Mouse (Mus musculus): ENCODE results near the gene Mea1. TPM values are rescaled to one million over a fixed set of nuclear protein-coding genes. Genes with fewer than 3 reads are reported as not detected.

Gene Mea1
- polyA plus RNA-seq (2012) = 13.0 and 13.9 TPM in 2 replicates

GRCm38 (mm10) chr17:46678416-46678815 is at the start of gene Mea1:
Mea1 (plus strand) TSS chr17:46678793.
- TF ChIP-seq GATA1 (IDR thresholded peaks at IDR 0.05; ENCODE audit: low read length) (no peak), TAL1 (IDR thresholded peaks at IDR 0.05; ENCODE audit: low read length) (no peak)
- H3K36me3 ChIP-seq (ENCODE audit: control insufficient read depth) = peaks cover 56% of the 10 kb centered on the region
- H3K27me3 ChIP-seq (ENCODE audit: control insufficient read depth) = no peaks in the 10 kb centered on the region
- peaks cover 67% of the 10 kb centered on the region for H3K4me1 ChIP-seq (ENCODE audit: control insufficient read depth)
- no peaks in the 10 kb centered on the region for H3K9me3 ChIP-seq (ENCODE audit: control insufficient read depth, low read length)
- peak within 1 kb of the TSS; percentile 94 for H3K4me3 ChIP-seq (replicated peaks)

- Histone ChIP-seq H3K4me1 (ENCODE audit: control insufficient read depth) (no peaks in the 10 kb centered on the region), H3K36me3 (ENCODE audit: control insufficient read depth) (no peaks in the 10 kb centered on the region; the same call in 1 of the 2 replicates), H3K4me3 (replicated peaks) (no peak overlapping the region), H3K9me3 (ENCODE audit: control insufficient read depth, low read length) (no peaks in the 10 kb centered on the region; the same call in 1 of the 2 replicates), H3K27me3 (ENCODE audit: control insufficient read depth) (peaks cover 44% of the 10 kb centered on the region)
- TF ChIP-seq TAL1 (IDR thresholded peaks at IDR 0.05; ENCODE audit: low read length) (no peak), GATA1 (IDR thresholded peaks at IDR 0.05; ENCODE audit: low read length) (no peak)
Observed at GRCm38 (mm10) chr17:46629685-46630441, 48.7 kb upstream of the Mea1 start.

DNA sequence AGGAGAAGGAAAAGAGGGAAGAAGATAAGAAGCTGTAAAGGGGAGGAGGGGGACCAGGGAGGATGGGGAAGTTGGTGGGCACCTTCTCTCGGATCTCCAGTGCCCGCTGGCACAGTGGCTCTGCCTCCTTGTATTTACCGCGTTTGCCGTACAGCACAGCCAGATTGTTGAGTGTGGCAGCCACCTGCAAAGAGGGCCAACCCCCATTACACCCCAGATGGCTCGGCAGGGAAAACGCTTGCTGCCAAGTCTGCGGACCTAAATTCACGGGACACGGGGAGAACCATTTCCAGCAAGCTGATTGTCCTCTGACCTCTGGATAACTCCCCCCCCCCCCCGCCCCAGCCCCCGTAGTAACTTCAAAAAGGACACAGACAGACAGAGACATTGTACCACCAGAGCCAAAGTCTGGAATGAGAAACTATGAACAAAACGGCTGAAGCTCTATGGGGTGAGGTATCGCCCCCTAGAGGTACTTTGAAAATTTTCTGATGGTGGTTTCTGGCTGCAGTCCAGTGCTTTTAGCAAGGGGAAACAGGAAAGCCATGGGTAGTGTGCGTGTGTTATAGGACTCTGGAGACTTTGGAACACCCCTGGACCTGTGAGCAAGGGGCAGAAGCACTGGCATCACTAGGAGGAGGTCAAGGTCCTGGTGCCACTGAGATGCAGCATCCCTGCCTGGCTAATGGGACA is 41.6 kb upstream of the Mea1 start:
- Histone ChIP-seq H3K4me3 (replicated peaks) (no peak overlapping the region), H3K27me3 (ENCODE audit: control insufficient read depth) (no peaks in the 10 kb centered on the region), H3K9me3 (ENCODE audit: control insufficient read depth, low read length) (no peaks in the 10 kb centered on the region), H3K36me3 (ENCODE audit: control insufficient read depth) (peaks cover 12% of the 10 kb centered on the region), H3K4me1 (ENCODE audit: control insufficient read depth) (peaks cover 2% of the 10 kb centered on the region; the same call in 1 of the 2 replicates)
- TF ChIP-seq TAL1 (IDR thresholded peaks at IDR 0.05; ENCODE audit: low read length) = no peak
- no peak for TF ChIP-seq GATA1 (IDR thresholded peaks at IDR 0.05; ENCODE audit: low read length)

GRCm38 (mm10) chr17:46639929-46640328 is 38.7 kb upstream of the Mea1 start:
- Histone ChIP-seq H3K4me1 (ENCODE audit: control insufficient read depth) (peaks cover 11% of the 10 kb centered on the region), H3K27me3 (ENCODE audit: control insufficient read depth) (no peaks in the 10 kb centered on the region), H3K9me3 (ENCODE audit: control insufficient read depth, low read length) (no peaks in the 10 kb centered on the region)

DNA sequence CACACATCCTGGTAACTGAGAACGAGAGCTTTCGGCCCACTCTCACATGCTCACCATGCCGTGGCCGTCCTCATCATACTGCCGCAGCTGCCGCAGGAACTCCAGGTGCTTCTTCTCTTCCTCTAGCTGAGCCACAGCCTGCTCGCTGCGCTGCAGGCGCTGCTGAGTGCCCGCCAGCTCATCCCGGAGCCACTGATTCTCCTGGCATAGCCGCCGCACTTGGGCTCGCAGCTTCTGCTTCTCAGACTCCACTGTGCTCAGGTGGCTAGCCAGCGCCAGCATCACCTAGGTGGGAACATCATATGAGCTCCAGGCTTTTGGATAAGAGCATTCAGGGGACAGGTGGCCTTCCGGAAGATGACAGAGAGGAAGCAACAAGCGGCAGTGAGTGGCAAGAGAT is 36.5 kb upstream of the Mea1 start:
- no peak for TF ChIP-seq TAL1 (IDR thresholded peaks at IDR 0.05; ENCODE audit: low read length)
- no peak for TF ChIP-seq GATA1 (IDR thresholded peaks at IDR 0.05; ENCODE audit: low read length)
- H3K9me3 ChIP-seq (ENCODE audit: control insufficient read depth, low read length) = no peaks in the 10 kb centered on the region
- H3K27me3 ChIP-seq (ENCODE audit: control insufficient read depth) = no peaks in the 10 kb centered on the region
- no peak overlapping the region for H3K4me3 ChIP-seq (replicated peaks)
- peaks cover 10% of the 10 kb centered on the region for H3K36me3 ChIP-seq (ENCODE audit: control insufficient read depth)
- peaks cover 23% of the 10 kb centered on the region for H3K4me1 ChIP-seq (ENCODE audit: control insufficient read depth)

More at GRCm38 (mm10) chr17:46639929-46640328, 38.7 kb upstream of the Mea1 start:
- no peak for TF ChIP-seq GATA1 (IDR thresholded peaks at IDR 0.05; ENCODE audit: low read length)
- no peak for TF ChIP-seq TAL1 (IDR thresholded peaks at IDR 0.05; ENCODE audit: low read length)
- H3K36me3 ChIP-seq (ENCODE audit: control insufficient read depth) = peaks cover 13% of the 10 kb centered on the region
- H3K4me3 ChIP-seq (replicated peaks) = no peak overlapping the region

DNA sequence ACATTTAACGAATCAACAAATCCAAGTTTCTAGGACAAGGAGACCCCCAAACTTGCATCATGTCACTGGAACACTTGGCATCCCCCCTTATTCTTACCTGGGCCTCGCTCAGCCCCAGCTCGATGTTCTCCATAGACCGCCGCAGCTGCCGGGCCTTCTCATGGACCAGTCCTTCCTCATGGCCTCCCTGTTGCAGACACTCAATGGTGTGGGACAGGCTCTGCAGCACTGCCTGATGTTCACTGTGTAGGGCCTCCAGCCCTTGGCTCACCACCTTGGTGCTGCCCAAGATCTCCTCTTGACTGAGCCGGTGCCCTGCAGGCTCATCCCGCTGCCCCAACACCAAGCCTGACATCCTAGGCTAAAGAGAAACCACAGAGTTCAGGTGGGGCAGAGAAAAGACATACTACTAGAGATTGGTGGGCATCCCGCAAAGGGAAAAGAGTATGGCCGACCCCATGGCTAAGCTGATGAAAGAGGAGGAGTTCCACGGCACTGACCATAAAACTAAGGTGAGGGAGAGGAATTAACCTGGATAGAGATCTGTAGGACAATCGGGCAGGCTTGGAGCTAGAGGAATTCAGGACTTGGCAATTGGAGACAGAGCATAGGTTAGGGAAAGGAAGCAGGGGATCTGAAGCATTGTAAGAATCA is 34.3 kb upstream of the Mea1 start:
- peak overlapping the region; percentile 92 for H3K4me3 ChIP-seq (replicated peaks)
- peaks cover 35% of the 10 kb centered on the region for H3K4me1 ChIP-seq (ENCODE audit: control insufficient read depth)
- no peaks in the 10 kb centered on the region for H3K27me3 ChIP-seq (ENCODE audit: control insufficient read depth)
- peaks cover 27% of the 10 kb centered on the region for H3K36me3 ChIP-seq (ENCODE audit: control insufficient read depth)
- TF ChIP-seq TAL1 (IDR thresholded peaks at IDR 0.05; ENCODE audit: low read length) = no peak
- TF ChIP-seq GATA1 (IDR thresholded peaks at IDR 0.05; ENCODE audit: low read length) = no peak
- H3K9me3 ChIP-seq (ENCODE audit: control insufficient read depth, low read length) = no peaks in the 10 kb centered on the region

DNA sequence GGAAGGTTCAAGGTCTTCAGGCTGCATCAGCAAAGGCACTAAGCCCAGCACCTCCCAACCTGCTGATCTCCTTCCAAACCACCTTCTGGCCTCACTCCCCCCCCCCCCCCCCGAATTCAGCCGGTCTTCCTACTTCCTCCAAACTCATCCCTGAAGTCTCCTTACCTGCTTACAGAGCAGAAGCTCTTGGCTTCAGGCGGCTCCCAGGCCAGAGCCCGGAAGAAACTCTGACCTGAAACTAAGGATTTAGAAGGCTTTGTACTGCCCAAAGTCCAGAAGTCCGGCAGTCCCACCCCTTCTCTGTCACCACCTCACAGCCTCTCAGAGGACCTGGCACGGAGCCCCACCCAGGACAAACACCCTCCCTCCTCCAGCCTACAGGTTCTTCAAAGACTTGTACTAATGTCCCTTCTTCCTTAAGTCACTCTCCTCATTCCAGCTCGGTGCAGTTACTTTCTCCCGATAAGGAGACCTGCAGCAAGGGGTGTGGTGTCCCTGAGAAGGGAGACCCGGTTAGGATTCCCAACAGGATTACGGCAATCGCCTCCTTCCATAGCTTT is 33.6 kb upstream of the Mea1 start:
- Histone ChIP-seq H3K4me3 (replicated peaks) (peak overlapping the region; percentile 92), H3K36me3 (ENCODE audit: control insufficient read depth) (peaks cover 30% of the 10 kb centered on the region), H3K27me3 (ENCODE audit: control insufficient read depth) (no peaks in the 10 kb centered on the region), H3K4me1 (ENCODE audit: control insufficient read depth) (peaks cover 42% of the 10 kb centered on the region), H3K9me3 (ENCODE audit: control insufficient read depth, low read length) (no peaks in the 10 kb centered on the region)
- no peak for TF ChIP-seq GATA1 (IDR thresholded peaks at IDR 0.05; ENCODE audit: low read length)
- TF ChIP-seq TAL1 (IDR thresholded peaks at IDR 0.05; ENCODE audit: low read length) = no peak

DNA sequence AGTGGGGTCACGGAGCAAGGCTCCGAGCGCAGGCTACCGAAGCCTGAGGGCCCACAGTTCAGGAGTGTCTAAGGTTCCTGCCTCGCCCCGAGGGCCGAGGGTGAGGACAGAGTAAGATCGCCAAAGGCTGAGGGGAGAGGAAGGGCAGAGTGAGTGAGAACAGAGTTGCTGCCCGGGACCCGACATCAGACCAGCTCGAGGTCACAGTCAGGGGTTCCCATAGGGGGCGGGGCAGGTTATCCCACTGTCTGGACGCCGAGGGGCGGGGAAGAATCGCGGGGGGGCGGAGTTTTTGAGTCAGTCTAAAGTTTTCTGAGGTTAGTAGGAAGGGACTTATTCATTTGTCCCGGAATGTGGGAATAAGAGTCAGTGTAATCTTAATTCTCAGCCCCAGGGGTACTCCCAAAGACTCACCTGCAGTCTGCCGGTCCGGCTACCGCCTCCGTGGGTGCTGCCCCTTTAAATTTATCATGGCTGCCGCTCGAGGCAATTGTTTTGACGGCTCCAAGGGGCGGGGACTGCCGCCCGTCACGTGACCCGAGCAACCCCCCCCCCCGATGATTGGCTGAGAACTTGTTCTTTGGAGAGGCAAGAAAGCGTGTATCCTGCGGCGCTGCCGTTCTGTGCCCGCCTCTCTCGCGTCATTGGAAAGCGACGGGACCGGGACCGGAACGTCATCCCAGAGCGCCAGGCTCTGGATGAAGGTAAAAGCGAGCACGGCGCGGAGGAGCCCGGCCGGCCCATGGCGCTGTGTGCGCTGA is 32.9 kb upstream of the Mea1 start, which contains the start of the genes Klc4 and Mrpl2:
Gene Klc4 (minus strand): TSS at position 462 of the 761 bp plus-strand sequence.
Gene Mrpl2 (plus strand): TSS at position 669 of the 761 bp plus-strand sequence.
- Histone ChIP-seq H3K27me3 (ENCODE audit: control insufficient read depth) (no peaks in the 10 kb centered on the region), H3K4me1 (ENCODE audit: control insufficient read depth) (peaks cover 50% of the 10 kb centered on the region), H3K4me3 (replicated peaks) (peak within 1 kb of the TSS; percentile 92), H3K36me3 (ENCODE audit: control insufficient read depth) (peaks cover 28% of the 10 kb centered on the region), H3K9me3 (ENCODE audit: control insufficient read depth, low read length) (no peaks in the 10 kb centered on the region)
- TF ChIP-seq TAL1 (IDR thresholded peaks at IDR 0.05; ENCODE audit: low read length) (no peak), GATA1 (IDR thresholded peaks at IDR 0.05; ENCODE audit: low read length) (no peak)
